Mouse (Mus musculus): ENCODE measurements around the gene Glipr1l3.
"Not testable (repeated sequence)": the region's sequence is repeated elsewhere in the genome, so short reads cannot be mapped to it uniquely, and the experiment has no call there.

The Glipr1l3 gene

DNA sequence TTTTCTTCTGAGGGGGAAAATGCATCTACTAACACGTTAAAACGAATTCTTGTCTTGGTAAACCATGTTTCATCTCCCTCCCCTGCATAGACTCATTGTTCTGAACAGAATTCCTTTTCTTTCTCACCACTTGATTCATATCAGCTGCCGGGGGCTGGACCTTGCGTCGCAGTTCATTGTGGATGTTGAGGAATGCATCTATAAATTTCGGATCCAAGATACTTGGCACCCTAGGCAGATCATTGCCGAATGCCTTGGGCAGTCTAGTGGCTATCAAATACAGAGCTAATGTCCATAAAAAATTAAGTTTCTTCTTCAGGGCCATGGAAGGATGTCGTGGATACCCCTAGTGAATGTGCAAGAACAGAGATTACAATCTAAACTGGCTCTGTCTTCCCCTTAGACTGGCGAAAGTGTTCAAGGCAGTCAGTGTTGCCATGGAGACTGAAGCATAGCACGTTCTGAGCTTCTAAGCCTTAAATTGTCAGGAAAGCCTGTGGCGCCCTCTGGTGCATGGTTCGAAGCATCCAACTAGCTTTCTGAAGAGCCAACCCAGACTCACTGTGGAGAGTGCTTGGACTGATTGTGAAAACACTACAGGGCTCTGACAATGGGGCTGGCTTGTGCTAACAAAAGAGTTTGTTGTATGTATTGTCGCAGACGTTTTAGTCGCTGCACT, at the start of gene Glipr1l3:
Glipr1l3 (minus strand) TSS at position 446 of the 679 bp plus-strand sequence.
- peak; percentile 49 for DNase-seq

- DNase-seq: no peak
Observed at GRCm38 (mm10) chr10:112203463-112203862, 43.3 kb upstream of the Glipr1l3 start.

GRCm38 (mm10) chr10:112193919-112194318, 33.8 kb upstream of the Glipr1l3 start:
- not testable (repeated sequence) for DNase-seq

DNA sequence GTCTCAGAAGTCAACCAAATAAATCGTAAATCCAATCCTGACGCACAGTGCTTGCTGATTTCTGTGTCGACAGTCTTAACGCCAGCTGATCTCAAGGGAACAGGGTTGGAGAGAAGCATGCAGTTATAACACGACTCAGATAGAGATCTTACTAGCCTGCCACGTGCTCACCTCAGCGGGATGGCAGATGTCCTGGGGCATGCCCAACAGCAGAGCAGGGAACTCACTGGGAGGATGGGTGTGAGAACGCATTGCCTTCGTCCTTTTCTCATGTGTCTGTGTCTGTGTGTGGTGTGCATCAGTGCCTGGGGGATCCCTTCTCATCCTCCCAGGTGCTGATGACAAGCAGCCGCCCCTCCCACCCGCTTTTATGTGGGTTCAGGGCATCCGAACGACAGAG, 16.9 kb upstream of the Glipr1l3 start:
- not testable (repeated sequence) for DNase-seq

DNA sequence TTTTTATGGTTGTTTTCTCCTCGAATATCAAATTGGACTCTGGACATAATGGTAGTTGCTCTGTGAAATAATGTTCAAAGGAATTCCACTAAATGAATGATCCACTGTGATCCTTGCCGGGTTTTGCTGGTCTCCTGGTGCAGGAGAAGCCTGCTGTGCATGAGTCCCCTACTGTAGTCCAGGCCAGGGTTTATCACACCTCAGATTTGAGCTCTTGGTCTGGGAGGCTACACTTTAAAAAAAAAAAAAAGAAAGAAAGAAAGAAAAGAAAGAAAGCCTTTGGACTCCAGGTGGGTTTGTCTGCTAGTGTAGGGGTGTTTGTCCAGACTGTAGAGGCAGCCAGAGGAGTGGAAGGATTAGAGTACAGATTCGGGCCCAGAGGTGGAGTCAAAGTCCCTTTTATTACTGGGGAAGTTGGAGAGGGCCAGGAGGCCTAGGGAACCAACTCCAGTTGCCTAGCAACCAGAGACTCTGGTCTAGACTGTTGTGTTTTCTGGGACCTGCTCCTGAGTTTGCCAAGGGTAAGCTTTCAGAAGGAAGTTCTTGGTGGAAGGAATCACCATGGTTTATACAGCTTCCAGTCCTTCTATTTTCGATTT, 3.1 kb upstream of the Glipr1l3 start, which contains the start of gene Caps2:
Caps2 (plus strand) TSS at position 454 of the 599 bp plus-strand sequence.
- no peak for DNase-seq

GRCm38 (mm10) chr10:112139834-112140233, 20.3 kb downstream of the Glipr1l3 start:
- no peak for DNase-seq

GRCm38 (mm10) chr10:112138871-112139430, 21.2 kb downstream of the Glipr1l3 start:
- no peak for DNase-seq

DNA sequence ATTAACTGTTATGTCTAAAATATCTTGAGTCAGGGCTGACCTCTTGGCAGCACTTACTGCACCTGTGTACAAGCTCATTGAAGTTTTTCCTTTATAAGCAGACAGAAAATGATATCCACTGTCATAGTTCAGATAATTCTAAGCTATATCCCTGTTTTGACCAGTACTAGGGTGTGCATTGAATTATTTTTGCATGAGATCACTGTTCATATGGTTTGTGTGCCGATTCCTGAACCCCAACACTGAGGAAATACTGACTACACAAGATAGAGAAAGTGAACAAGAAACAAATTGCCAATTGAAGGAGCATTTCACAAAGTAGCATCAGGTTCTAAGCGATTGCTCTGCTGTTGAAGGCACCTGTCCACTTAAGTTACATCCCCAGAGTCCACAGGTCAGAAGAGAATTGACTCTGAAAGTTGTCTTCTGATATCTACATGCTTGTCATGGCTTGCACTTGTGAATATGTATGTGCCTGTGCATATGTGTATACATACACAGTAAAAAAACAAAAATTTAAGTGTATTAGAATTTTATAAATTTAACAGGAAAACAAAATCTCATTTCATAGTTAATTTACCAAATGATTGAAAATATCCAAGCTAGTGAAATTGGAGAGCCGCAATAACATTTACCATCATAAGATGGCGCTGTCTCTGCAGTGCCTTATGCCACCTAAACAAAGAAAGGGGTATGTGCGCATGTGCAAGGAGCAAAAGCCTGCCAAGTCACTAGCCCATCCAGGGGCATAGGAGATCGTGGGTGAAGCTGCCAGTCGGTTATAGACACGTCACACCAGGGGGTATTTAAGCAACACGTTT, 21.9 kb downstream of the Glipr1l3 start:
- peak; percentile 27 for DNase-seq

DNA sequence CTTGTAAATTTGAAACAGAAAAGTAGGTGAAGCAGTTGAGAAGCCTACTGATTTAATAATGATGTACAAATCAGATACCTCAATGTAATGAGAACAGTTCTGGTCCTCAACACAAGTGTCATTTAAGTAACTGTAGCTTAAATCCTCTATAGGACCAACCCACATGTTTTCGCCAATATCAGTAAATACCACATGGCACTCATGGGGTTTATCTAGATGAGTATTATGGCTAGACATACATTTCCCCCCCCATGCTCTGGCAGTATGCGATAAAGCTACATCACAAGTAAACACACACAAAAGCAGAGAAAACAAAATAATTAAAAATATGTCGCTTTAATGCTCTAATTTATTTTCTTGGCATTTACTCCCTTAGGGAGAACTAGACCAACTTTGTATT, 27.9 kb downstream of the Glipr1l3 start:
- no peak for DNase-seq

DNA sequence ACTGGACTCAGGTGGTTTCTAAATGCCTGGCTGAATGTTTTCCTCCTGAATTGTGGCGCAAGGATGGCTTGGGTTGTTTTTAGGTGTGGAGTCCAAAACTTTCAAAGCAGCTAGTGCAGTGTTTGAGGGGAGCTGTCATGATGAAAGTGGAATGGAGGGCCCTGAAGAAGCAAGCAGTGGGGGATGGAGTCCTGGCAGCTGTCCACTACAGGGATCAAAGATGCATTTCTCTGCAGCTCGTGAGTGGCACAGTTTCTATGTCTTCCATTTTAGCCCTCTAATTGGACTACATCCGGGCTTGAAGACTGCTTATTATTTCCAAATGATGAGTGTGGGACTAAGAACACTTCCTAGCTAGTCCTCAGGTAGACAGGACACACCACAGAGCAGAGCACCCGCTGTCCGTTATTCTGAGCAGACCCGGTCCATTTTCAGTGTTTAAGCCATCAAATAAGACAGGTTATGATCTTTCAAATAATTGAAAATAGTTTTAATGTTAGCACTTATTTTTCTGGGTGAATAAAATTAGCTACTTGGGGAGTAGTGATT, 32.4 kb downstream of the Glipr1l3 start:
- DNase-seq: not testable (repeated sequence)

DNA sequence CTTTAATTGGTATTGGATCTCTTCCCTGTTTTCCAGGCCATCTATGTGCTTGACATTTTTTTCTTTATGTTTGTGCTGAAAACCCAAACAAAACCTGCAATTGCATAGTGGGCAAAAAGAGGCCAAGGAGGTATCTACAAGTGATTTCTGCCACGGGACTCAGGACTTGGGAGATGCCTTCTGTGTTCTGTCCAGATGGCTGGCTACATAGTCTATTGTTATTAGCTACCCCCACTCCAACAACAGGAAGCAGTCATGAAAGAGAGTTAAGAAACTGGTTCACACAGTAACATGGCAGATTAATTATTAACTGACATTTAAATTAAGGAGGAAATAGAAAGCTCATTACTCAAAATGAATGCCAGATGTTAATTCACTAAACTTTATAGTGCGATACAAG, 35.0 kb downstream of the Glipr1l3 start:
- not testable (repeated sequence) for DNase-seq

- DNase-seq: no peak
Observed at GRCm38 (mm10) chr10:112110401-112110800, 49.7 kb downstream of the Glipr1l3 start.

DNA sequence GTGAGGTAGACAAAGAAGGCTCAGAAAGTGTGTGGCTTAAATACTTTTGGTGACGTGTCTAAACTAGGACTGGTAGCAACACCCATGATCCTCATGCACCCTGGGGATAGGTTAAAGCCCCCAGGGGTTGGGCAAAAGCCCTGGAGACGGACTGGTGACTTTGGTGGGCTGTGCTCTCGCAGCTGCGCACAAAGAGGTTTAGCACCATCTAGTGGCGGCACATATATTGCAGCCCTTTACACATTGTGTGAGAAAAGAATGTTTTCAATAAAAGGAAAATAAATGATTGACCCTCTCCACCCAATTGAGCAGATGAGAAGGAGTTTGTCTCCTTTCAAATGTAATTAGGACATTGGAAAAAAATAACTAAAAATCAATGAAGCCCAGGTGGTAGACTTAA, 54.3 kb downstream of the Glipr1l3 start:
- DNase-seq: peak; percentile 61
